Mouse (Mus musculus): Measurements from ENCODE around the gene Fam20c.

GRCm38 (mm10) chr5:138762361-138762760 lies 8.0 kb downstream of the Fam20c start:
- TF ChIP-seq CTCF (IDR thresholded peaks at IDR 0.05; ENCODE audit: extremely low read depth, insufficient read length, insufficient replicate concordance, low read depth, low read length) (no peak), POLR2A (IDR thresholded peaks at IDR 0.05; ENCODE audit: low read depth, low read length) (no peak)

All from small intestine, adult 2 months (tissue).